Mouse (Mus musculus) MEL (cell line): ENCODE measurements around the gene Plekha5. TPM values are rescaled to one million over a fixed set of nuclear protein-coding genes. Genes with fewer than 3 reads are reported as not detected.

ENCODE experiments used
- DNase-seq: peaks from one replicate; pipeline ENCODE4 v3.0.0; 2011; ENCODE audit warnings: low read depth, low spot score
- H3K27ac ChIP-seq: 2 replicates; pipeline ENCODE4 v1.5.1; 2012; ENCODE audit warnings: low read depth, mild to moderate bottlenecking, control low read depth, low read length, moderate library complexity; ENCODE audit not compliant: control insufficient read depth
- H3K27me3 ChIP-seq, 2 experiments: fragments of 150-350 bp in 1 of 2; sonication (generic) in 1 of 2; 2 replicates each; pipeline ENCODE4 v1.6.1; 2012; ENCODE audit warnings: low read length in 2 of 2, mild to moderate bottlenecking in 2 of 2, improper control_type of control experiment in 1 of 2, moderate library complexity in 1 of 2; ENCODE audit not compliant: insufficient read depth in 2 of 2, control insufficient read depth in 1 of 2
- H3K36me3 ChIP-seq, 2 experiments: 2 replicates each; pipeline ENCODE4 v1.6.1; 2012 to 2014; ENCODE audit warnings: low read length in 2 of 2, improper control_type of control experiment in 1 of 2, inconsistent platforms in 1 of 2, mild to moderate bottlenecking in 1 of 2; ENCODE audit not compliant: insufficient read depth in 2 of 2, control insufficient read depth in 1 of 2
- H3K4me1 ChIP-seq, 2 experiments: fragments of 150-350 bp in 1 of 2; sonication (generic) in 1 of 2; 2 replicates each; pipeline ENCODE4 v1.6.1; 2012; ENCODE audit warnings: low read length in 2 of 2, improper control_type of control experiment in 1 of 2, mild to moderate bottlenecking in 1 of 2; ENCODE audit not compliant: insufficient read depth in 2 of 2, control insufficient read depth in 1 of 2
- H3K4me3 ChIP-seq, 2 experiments: fragments of 150-350 bp in 1 of 2; sonication (generic) in 1 of 2; 2 replicates each; pipeline ENCODE4 v1.5.1; 2012; ENCODE audit warnings: low read depth in 2 of 2, low read length in 2 of 2, mild to moderate bottlenecking in 2 of 2, moderate library complexity in 2 of 2, control low read depth in 1 of 2, improper control_type of control experiment in 1 of 2; ENCODE audit not compliant: control insufficient read depth in 1 of 2, insufficient read depth in 1 of 2
- H3K79me2 ChIP-seq: 2 replicates; pipeline ENCODE4 v1.6.1; 2012; ENCODE audit warnings: mild to moderate bottlenecking, low read length, moderate library complexity; ENCODE audit not compliant: control insufficient read depth, poor library complexity, insufficient read depth
- H3K9ac ChIP-seq: 2 replicates; pipeline ENCODE4 v1.6.1; 2012; ENCODE audit warnings: low read depth, mild to moderate bottlenecking, control low read depth, low read length, moderate library complexity; ENCODE audit not compliant: control insufficient read depth, poor library complexity, severe bottlenecking
- H3K9me3 ChIP-seq: fragments of 150-350 bp; sonication (generic); replicated peaks from 2 replicates; pipeline ENCODE4 v1.6.1; 2012; ENCODE audit warnings: mild to moderate bottlenecking, low read length, improper control_type of control experiment, moderate library complexity; ENCODE audit not compliant: insufficient read depth
- CHD1 ChIP-seq: IDR thresholded peaks from 2 replicates; pipeline ENCODE4 v1.6.1; 2012; ENCODE audit warnings: low read depth, mild to moderate bottlenecking, inconsistent platforms, low read length, improper control_type of control experiment
- CTCF ChIP-seq, 3 experiments: IDR thresholded peaks in 2 of 3; conservative IDR thresholded peaks in 1 of 3; 2 replicates each; pipeline ENCODE4 v1.5.1; 2011 to 2012; ENCODE audit warnings: low read length in 3 of 3, low read depth in 2 of 3, mild to moderate bottlenecking in 2 of 3, improper control_type of control experiment in 1 of 3, inconsistent platforms in 1 of 3, mixed read lengths in 1 of 3, moderate library complexity in 1 of 3; ENCODE audit not compliant: control insufficient read depth in 1 of 3, insufficient read depth in 1 of 3, poor library complexity in 1 of 3, severe bottlenecking in 1 of 3
- E2F4 ChIP-seq: IDR thresholded peaks from 2 replicates; pipeline ENCODE4 v1.6.1; 2011; ENCODE audit warnings: low read depth, low read length, improper control_type of control experiment, borderline replicate concordance
- EP300 ChIP-seq, 2 experiments: IDR thresholded peaks; 2 replicates each; pipeline ENCODE4 v1.6.1; 2011; ENCODE audit warnings: improper control_type of control experiment in 2 of 2, low read length in 2 of 2, low read depth in 1 of 2, mild to moderate bottlenecking in 1 of 2
- ETS1 ChIP-seq: IDR thresholded peaks from 2 replicates; pipeline ENCODE4 v1.6.1; 2012; ENCODE audit warnings: low read depth, mild to moderate bottlenecking, inconsistent platforms, low read length, improper control_type of control experiment, moderate library complexity
- GABPA ChIP-seq: IDR thresholded peaks from 2 replicates; pipeline ENCODE4 v1.6.1; 2012; ENCODE audit warnings: low read depth, mild to moderate bottlenecking, inconsistent platforms, low read length, improper control_type of control experiment, moderate library complexity
- GATA1 ChIP-seq: IDR thresholded peaks from 2 replicates; pipeline ENCODE4 v1.6.1; 2011; ENCODE audit warnings: low read depth, low read length, improper control_type of control experiment
- JUND ChIP-seq: IDR thresholded peaks from 2 replicates; pipeline ENCODE4 v1.6.1; 2011; ENCODE audit warnings: low read depth, mild to moderate bottlenecking, improper control_type of control experiment, low read length
- MAFK ChIP-seq: IDR thresholded peaks from 2 replicates; pipeline ENCODE4 v1.6.1; 2011; ENCODE audit warnings: low read depth, mild to moderate bottlenecking, low read length, improper control_type of control experiment, borderline replicate concordance
- MXI1 ChIP-seq: IDR thresholded peaks from 2 replicates; pipeline ENCODE4 v1.6.1; 2011; ENCODE audit warnings: mild to moderate bottlenecking, low read depth, low read length, improper control_type of control experiment
- NELFE ChIP-seq: IDR thresholded peaks from 2 replicates; pipeline ENCODE4 v1.6.1; 2011; ENCODE audit warnings: low read depth, low read length, improper control_type of control experiment
- NRF1 ChIP-seq: IDR thresholded peaks from 2 replicates; pipeline ENCODE4 v1.6.1; 2014; ENCODE audit warnings: low read depth, mild to moderate bottlenecking, inconsistent platforms, low read length, improper control_type of control experiment, moderate library complexity; ENCODE audit not compliant: poor library complexity, insufficient read depth, severe bottlenecking
- POLR2A ChIP-seq, 2 experiments: IDR thresholded peaks; 2 replicates each; pipeline ENCODE4 v1.6.1; 2011 to 2012; ENCODE audit warnings: low read length in 2 of 2, mild to moderate bottlenecking in 2 of 2, control low read depth in 1 of 2, improper control_type of control experiment in 1 of 2, low read depth in 1 of 2, moderate library complexity in 1 of 2; ENCODE audit not compliant: control insufficient read depth in 1 of 2, insufficient read depth in 1 of 2, poor library complexity in 1 of 2
- POLR2AphosphoS5 ChIP-seq: IDR thresholded peaks from 2 replicates; pipeline ENCODE4 v1.6.1; 2012; ENCODE audit warnings: low read depth, borderline replicate concordance, mild to moderate bottlenecking, inconsistent platforms, low read length, moderate library complexity, mixed read lengths
- RAD21 ChIP-seq: IDR thresholded peaks from 2 replicates; pipeline ENCODE4 v1.6.1; 2011; ENCODE audit warnings: mild to moderate bottlenecking, low read depth, low read length, improper control_type of control experiment
- RCOR1 ChIP-seq: IDR thresholded peaks from 2 replicates; pipeline ENCODE4 v1.6.1; 2012; ENCODE audit warnings: low read depth, mild to moderate bottlenecking, inconsistent platforms, low read length, improper control_type of control experiment
- SIN3A ChIP-seq: IDR thresholded peaks from 2 replicates; pipeline ENCODE4 v1.6.1; 2012; ENCODE audit warnings: low read length, improper control_type of control experiment, inconsistent platforms
- TAL1 ChIP-seq: IDR thresholded peaks from 2 replicates; pipeline ENCODE4 v1.6.1; 2012; ENCODE audit warnings: mild to moderate bottlenecking, inconsistent platforms, low read length, moderate library complexity, mixed read lengths
- TBP ChIP-seq: IDR thresholded peaks from 2 replicates; pipeline ENCODE4 v1.8.0; 2011; ENCODE audit warnings: low read depth, low read length, improper control_type of control experiment
- TCF12 ChIP-seq: IDR thresholded peaks from 2 replicates; pipeline ENCODE4 v1.6.1; 2014; ENCODE audit warnings: low read depth, mild to moderate bottlenecking, inconsistent platforms, low read length, improper control_type of control experiment, moderate library complexity
- ZKSCAN1 ChIP-seq: IDR thresholded peaks from 2 replicates; pipeline ENCODE4 v1.6.1; 2012; ENCODE audit warnings: low read depth, mild to moderate bottlenecking, inconsistent platforms, low read length, improper control_type of control experiment, moderate library complexity
- ZMIZ1 ChIP-seq: IDR thresholded peaks from 2 replicates; pipeline ENCODE4 v1.6.1; 2012; ENCODE audit warnings: low read depth, mild to moderate bottlenecking, inconsistent platforms, low read length, improper control_type of control experiment, moderate library complexity
- ZNF384 ChIP-seq: IDR thresholded peaks from 2 replicates; pipeline ENCODE4 v1.6.1; 2012; ENCODE audit warnings: low read depth, mild to moderate bottlenecking, inconsistent platforms, low read length, improper control_type of control experiment
- polyA plus RNA-seq, 2 experiments: library from polyadenylated mRNA; stranded (reverse) in 1 of 2; unstranded in 1 of 2; fragments of >175 nt in 1 of 2; fragments of >200 nt in 1 of 2; gene quantifications; 2 replicates each; pipeline versions ENCODE4 v1.2.1 to v1.2.4; 2012; ENCODE audit warnings: low replicate concordance in 2 of 2, low read depth in 1 of 2; ENCODE audit not compliant: insufficient read length in 2 of 2, insufficient read depth in 1 of 2, missing spikeins in 1 of 2
- total RNA-seq: library from RNA; depleted of rRNA; stranded (reverse); fragments of 300-350 nt; gene quantifications from 2 replicates; pipeline ENCODE4 v1.2.3, GENCODE M21; 2012

Plekha5 gene
- total and polyA plus RNA-seq, 3 experiments, result 0.24 to 0.35 TPM; not detected in 1

DNA sequence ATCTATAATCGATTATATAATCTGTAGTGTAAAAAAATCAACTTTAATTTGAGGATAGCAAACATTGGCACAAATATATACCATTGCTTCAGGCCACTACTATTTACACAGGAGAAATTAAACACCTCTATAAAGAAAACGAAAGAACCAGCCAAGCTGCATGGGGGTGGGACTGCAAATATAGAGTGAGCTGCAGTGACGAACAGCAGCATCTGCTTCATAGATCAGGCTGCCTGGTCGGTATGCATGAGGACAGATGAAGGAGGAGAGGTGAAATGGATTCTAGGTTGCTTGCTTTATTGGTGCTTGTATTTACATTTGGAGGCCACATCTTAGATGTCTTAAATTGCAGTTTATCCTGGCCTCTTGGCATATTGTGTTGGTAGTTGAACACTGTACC lies 66.4 kb downstream of the Plekha5 start:
- H3K9ac ChIP-seq, result no peak overlapping the region
- DNase-seq, result no peak
- TF ChIP-seq EP300 (IDR thresholded peaks at IDR 0.05; ENCODE audit: low read depth in 1 of 2, low read length in 2 of 2) (no peak), TCF12 (no peak), ZNF384 (no peak), NELFE (no peak), RCOR1 (no peak), GABPA (no peak), TBP (no peak), MXI1 (no peak), ZKSCAN1 (no peak), ETS1 (no peak), E2F4 (no peak), CTCF (IDR thresholded peaks at IDR 0.05 in 2 of 3, conservative IDR thresholded peaks at IDR 0.05 in 1 of 3; ENCODE audit: control insufficient read depth in 1 of 3, insufficient read depth in 1 of 3, low read depth in 2 of 3, low read length in 3 of 3, poor library complexity in 1 of 3, severe bottlenecking in 1 of 3) (no peak), CHD1 (no peak), SIN3A (no peak)
- no peaks in the 10 kb centered on the region for H3K36me3 ChIP-seq
- H3K79me2 ChIP-seq, result no peaks in the 10 kb centered on the region
- H3K4me1 ChIP-seq, result no peaks in the 10 kb centered on the region
- H3K27ac ChIP-seq, result no peak overlapping the region
- no peaks in the 10 kb centered on the region for H3K27me3 ChIP-seq
- no peaks in the 10 kb centered on the region for H3K9me3 ChIP-seq
- no peak overlapping the region for H3K4me3 ChIP-seq

- no peak for DNase-seq
- Histone ChIP-seq H3K27me3 (no peaks in the 10 kb centered on the region), H3K4me1 (no peaks in the 10 kb centered on the region), H3K79me2 (no peaks in the 10 kb centered on the region), H3K4me3 (no peak overlapping the region), H3K9me3 (no peaks in the 10 kb centered on the region), H3K9ac (no peak overlapping the region), H3K36me3 (no peaks in the 10 kb centered on the region), H3K27ac (no peak overlapping the region)
- TF ChIP-seq RAD21, result no peak
- no peak for TF ChIP-seq TAL1
- no peak for TF ChIP-seq CTCF (IDR thresholded peaks at IDR 0.05 in 2 of 3, conservative IDR thresholded peaks at IDR 0.05 in 1 of 3; ENCODE audit: control insufficient read depth in 1 of 3, insufficient read depth in 1 of 3, low read depth in 2 of 3, low read length in 3 of 3, poor library complexity in 1 of 3, severe bottlenecking in 1 of 3)
- no peak for TF ChIP-seq JUND
- TF ChIP-seq GATA1, result no peak
- no peak for TF ChIP-seq ZNF384
- no peak for TF ChIP-seq TBP
- TF ChIP-seq POLR2A (IDR thresholded peaks at IDR 0.05; ENCODE audit: control insufficient read depth in 1 of 2, insufficient read depth in 1 of 2, low read depth in 1 of 2, low read length in 2 of 2, poor library complexity in 1 of 2), result no peak
- no peak for TF ChIP-seq NRF1
- no peak for TF ChIP-seq TCF12
- no peak for TF ChIP-seq RCOR1
- TF ChIP-seq POLR2AphosphoS5, result no peak
- no peak for TF ChIP-seq MAFK
- no peak for TF ChIP-seq ZMIZ1
- TF ChIP-seq EP300 (IDR thresholded peaks at IDR 0.05; ENCODE audit: low read depth in 1 of 2, low read length in 2 of 2), result no peak
- no peak for TF ChIP-seq CHD1
- TF ChIP-seq, all 39 proteins: peak for 0
These were observed 67.2 kb downstream of the Plekha5 start for GRCm38 (mm10) chr6:140490921-140491537.
